Comparison of ENCODE assay signal across 9 mouse cellular contexts in genomic region chr3:88624951-88625350, GRCm38 (mm10). TPM values are rescaled to one million over a fixed set of nuclear protein-coding genes. Genes with fewer than 3 reads are reported as not detected.
DNase-seq lines count a peak whose midpoint lies in the region; ATAC-seq and TF ChIP-seq lines count a peak whose summit lies in the region.
"Had no signal": no experiment of that assay in that cellular context is flagged by ENCODE, and none has a peak within 500 bp of the region (broad histone marks: within the 10 kb centered on the region; RNA-seq: fewer than 3 reads in every experiment).

No protein-coding gene starts in this region.

- ATAC-seq in hindbrain, postnatal 0 days: no peak
- ATAC-seq in neural tube, embryonic 14.5 days (ENCODE audit: low read depth): no peak

- peaks cover 4% of the 10 kb centered on the region for H3K36me3 ChIP-seq in hindbrain, postnatal 0 days (ENCODE audit: insufficient read depth, low read length)
- 0 out of 2 replicates have a peak, but pooled peaks cover 7% of the 10 kb centered on the region for H3K36me3 ChIP-seq in neural tube, embryonic 14.5 days (ENCODE audit: control insufficient read depth, insufficient read depth, low read length)

- peak overlapping the region; percentile 72; the same call in 1 of the 2 replicates for H3K9ac ChIP-seq in hindbrain, postnatal 0 days (replicated peaks; ENCODE audit: low read length)
- H3K9ac ChIP-seq in neural tube, embryonic 14.5 days (replicated peaks; ENCODE audit: low read depth, low read length): peak overlapping the region; percentile 96

- no peaks in the 10 kb centered on the region for H3K27me3 ChIP-seq in cerebellum, adult 2 months (ENCODE audit: control insufficient read depth, insufficient read depth, low read length)
- H3K27me3 ChIP-seq in hindbrain, postnatal 0 days (ENCODE audit: insufficient read depth, low read length): no peaks in the 10 kb centered on the region
- no peaks in the 10 kb centered on the region for H3K27me3 ChIP-seq in neural tube, embryonic 14.5 days (ENCODE audit: control insufficient read depth, insufficient read depth, low read length)

- H3K27ac ChIP-seq in cerebellum, adult 2 months (ENCODE audit: insufficient read depth, low read length): peak overlapping the region; percentile 93
- peak overlapping the region; percentile 91 for H3K27ac ChIP-seq in hindbrain, postnatal 0 days
- peak overlapping the region; percentile 97 for H3K27ac ChIP-seq in neural tube, embryonic 14.5 days (ENCODE audit: low read depth, low read length)

- peak overlapping the region; percentile 85 for H3K4me3 ChIP-seq in cerebellum, adult 2 months (replicated peaks; ENCODE audit: insufficient read depth, low read depth, low read length)
- H3K4me3 ChIP-seq in hindbrain, postnatal 0 days (ENCODE audit: low read length): peak overlapping the region; percentile 66
- peak overlapping the region; percentile 96 for H3K4me3 ChIP-seq in neural tube, embryonic 14.5 days (ENCODE audit: low read depth, low read length)

- TF ChIP-seq CTCF in cerebellum, adult 2 months (IDR thresholded peaks at IDR 0.05; ENCODE audit: borderline replicate concordance, insufficient read depth, low read depth, low read length): no peak
- no peak for TF ChIP-seq CTCF in hindbrain, postnatal 0 days (IDR thresholded peaks at IDR 0.05; ENCODE audit: low read depth)

- no peaks in the 10 kb centered on the region for H3K9me3 ChIP-seq in hindbrain, postnatal 0 days (ENCODE audit: low read length)
- no peaks in the 10 kb centered on the region for H3K9me3 ChIP-seq in neural tube, embryonic 14.5 days (ENCODE audit: control insufficient read depth, low read length)

- no peak for TF ChIP-seq POLR2A in cerebellum, adult 2 months (IDR thresholded peaks at IDR 0.05; ENCODE audit: borderline replicate concordance, insufficient read depth, low read length)

- peaks cover 46% of the 10 kb centered on the region for H3K4me1 ChIP-seq in cerebellum, adult 2 months (ENCODE audit: control insufficient read depth, insufficient read depth, low read length)
- H3K4me1 ChIP-seq in hindbrain, postnatal 0 days (ENCODE audit: insufficient read depth, low read length): peaks cover 22% of the 10 kb centered on the region
- peaks cover 29% of the 10 kb centered on the region for H3K4me1 ChIP-seq in neural tube, embryonic 14.5 days (ENCODE audit: control insufficient read depth, insufficient read depth, low read length)

- DNase-seq in cerebellum, adult 2 months: peak in 1 of 2 experiments; percentile 54
- no peak for DNase-seq in cerebellum, postnatal 14 days
- peak; percentile 57 for DNase-seq in urinary bladder, postnatal 14 days (ENCODE audit: low spot score)
- no peak for DNase-seq in urinary bladder, adult 2 months (ENCODE audit: low spot score)
- no peak for DNase-seq in hindbrain, postnatal 0 days (ENCODE audit: low spot score)
- DNase-seq in spleen, postnatal 4 days (ENCODE audit: low spot score in 2 of 2): no peak
- no peak for DNase-seq in right cerebral cortex, postnatal 25 days

- H3K4me2 ChIP-seq in hindbrain, postnatal 0 days (ENCODE audit: low read depth, low read length): peak overlapping the region; percentile 91
- H3K4me2 ChIP-seq in neural tube, embryonic 14.5 days (ENCODE audit: low read depth, low read length): peak overlapping the region; percentile 95

- WGBS in cerebellum, adult 2 months: 6% methylated on average over 2 of the region's 2 CpGs
- 20% methylated on average over 2 of the region's 2 CpGs for WGBS in hindbrain, postnatal 0 days
- 12% methylated on average over 2 of the region's 2 CpGs for WGBS in neural tube, embryonic 14.5 days

RNA-seq across cellular contexts. Expression of gene Arhgef2, which starts 19.2 kb away (rescaled TPM):
- polyA plus RNA-seq in cerebellum, adult 2 months (2012; rRNA removed): 128 and 129 TPM in 2 replicates
- 47.7 and 57.3 TPM in 2 replicates for polyA plus RNA-seq in urinary bladder, adult 2 months (2012; rRNA removed)
- 93.4 and 100 TPM in 2 replicates for total RNA-seq in hindbrain, postnatal 0 days (2014; rRNA removed)
- 56.0 and 57.1 TPM in 2 replicates for polyA plus RNA-seq in hindbrain, postnatal 0 days (2015; fragmentation: Nextera tagmentation; extraction: Ambion mirVana)
- polyA plus RNA-seq in neural tube, embryonic 14.5 days (2014; fragmentation: Nextera tagmentation; extraction: Ambion mirVana): 137 and 145 TPM in 2 replicates

RNA-seq across cellular contexts. Expression of gene Rxfp4, which starts 28.0 kb away (rescaled TPM):
- polyA plus RNA-seq in cerebellum, adult 2 months (2012; rRNA removed): not detected in 2 replicates
- polyA plus RNA-seq in urinary bladder, adult 2 months (2012; rRNA removed): not detected in 2 replicates
- total RNA-seq in hindbrain, postnatal 0 days (2014; rRNA removed): not detected in 2 replicates
- polyA plus RNA-seq in hindbrain, postnatal 0 days (2015; fragmentation: Nextera tagmentation; extraction: Ambion mirVana): not detected in 2 replicates
- polyA plus RNA-seq in neural tube, embryonic 14.5 days (2014; fragmentation: Nextera tagmentation; extraction: Ambion mirVana): not detected in 2 replicates
- total RNA-seq: heart, postnatal 14 days had no signal

RNA-seq across cellular contexts. Expression of gene Ssr2, which starts 49.3 kb away (rescaled TPM):
- 141 and 142 TPM in 2 replicates for polyA plus RNA-seq in cerebellum, adult 2 months (2012; rRNA removed)
- 128 and 150 TPM in 2 replicates for polyA plus RNA-seq in urinary bladder, adult 2 months (2012; rRNA removed)
- 247 and 307 TPM in 2 replicates for total RNA-seq in hindbrain, postnatal 0 days (2014; rRNA removed)
- 209 and 210 TPM in 2 replicates for polyA plus RNA-seq in hindbrain, postnatal 0 days (2015; fragmentation: Nextera tagmentation; extraction: Ambion mirVana)
- polyA plus RNA-seq in neural tube, embryonic 14.5 days (2014; fragmentation: Nextera tagmentation; extraction: Ambion mirVana): 127 and 143 TPM in 2 replicates
